Mouse (Mus musculus) adrenal gland, postnatal 4 days (tissue): ENCODE measurements around the gene Camkmt. TPM values are rescaled to one million over a fixed set of nuclear protein-coding genes. Genes with fewer than 3 reads are reported as not detected.

Experiments used
- DNase-seq, 2 experiments: peaks; one replicate each; pipeline ENCODE4 v3.0.0; 2021 to 2022; ENCODE audit warnings: low spot score in 2 of 2, mixed read lengths in 2 of 2
- total RNA-seq, 2 experiments: library from RNA; stranded (reverse); gene quantifications; 2 replicates each; pipeline ENCODE4 v1.2.3; 2021

The Camkmt gene
- total RNA-seq, 2 experiments from 2014 or later: 6.8 to 8.5 TPM

- no peak for DNase-seq
Measured at GRCm38 (mm10) chr17:85361006-85361405, 270.7 kb downstream of the Camkmt start.

DNA sequence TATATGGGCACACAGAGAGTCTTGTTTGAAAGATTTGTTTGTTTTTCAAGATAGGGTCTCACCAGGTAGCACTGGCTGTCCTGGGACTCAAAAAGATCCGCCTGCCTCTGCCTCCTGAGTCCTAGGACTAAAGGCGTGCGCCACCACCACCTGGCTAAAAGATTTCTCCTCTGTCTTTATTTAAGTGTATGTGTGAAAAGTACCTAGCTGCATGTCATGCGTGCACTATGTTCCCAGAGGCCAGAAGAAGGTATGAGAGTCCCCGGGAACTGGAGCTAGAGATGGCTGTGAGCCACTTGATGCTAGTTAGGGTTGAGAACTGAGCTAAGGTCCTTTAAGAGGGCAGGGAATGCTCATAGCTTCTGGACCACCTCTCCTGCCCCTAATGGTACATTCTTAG lies 277.0 kb downstream of the Camkmt start:
- no peak for DNase-seq

DNA sequence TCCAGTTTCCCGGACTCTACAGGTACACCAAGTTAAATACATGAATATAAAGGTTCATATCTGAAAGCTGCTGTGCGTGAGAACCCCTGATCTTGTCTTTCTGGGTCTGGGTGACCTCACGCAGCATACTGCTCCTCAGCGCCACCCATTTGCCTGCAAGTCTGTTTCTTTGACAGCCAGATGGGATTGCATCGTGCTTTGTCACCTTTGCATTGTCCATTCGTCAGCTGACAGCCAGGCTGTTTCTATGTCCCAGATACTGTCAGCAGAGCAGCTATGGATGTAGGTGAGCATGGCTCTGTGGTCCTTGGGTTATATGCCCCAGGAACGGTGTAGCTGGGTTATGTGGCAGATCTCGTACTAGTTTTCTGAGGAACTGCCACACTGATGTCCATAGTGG lies 278.4 kb downstream of the Camkmt start:
- DNase-seq: no peak

DNA sequence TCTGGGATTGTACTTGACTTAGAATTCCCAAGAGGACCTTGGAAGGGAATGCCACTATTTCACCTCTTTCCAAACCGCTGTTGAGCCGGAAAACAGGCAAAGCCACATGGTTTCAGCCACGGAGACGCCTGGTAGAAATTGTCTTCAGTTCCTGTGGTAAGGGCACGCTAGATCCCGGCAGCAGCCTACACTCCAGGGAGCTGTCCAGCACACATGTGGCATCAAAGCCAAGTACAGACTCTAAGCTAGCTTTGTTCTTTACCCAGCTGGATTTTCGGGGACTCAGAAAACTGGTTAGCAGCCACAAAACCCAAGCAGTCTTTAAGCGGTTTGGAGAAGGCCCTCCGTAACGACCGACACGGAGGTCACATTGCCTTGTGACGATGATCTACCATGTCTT lies 281.7 kb downstream of the Camkmt start:
- no peak for DNase-seq

DNA sequence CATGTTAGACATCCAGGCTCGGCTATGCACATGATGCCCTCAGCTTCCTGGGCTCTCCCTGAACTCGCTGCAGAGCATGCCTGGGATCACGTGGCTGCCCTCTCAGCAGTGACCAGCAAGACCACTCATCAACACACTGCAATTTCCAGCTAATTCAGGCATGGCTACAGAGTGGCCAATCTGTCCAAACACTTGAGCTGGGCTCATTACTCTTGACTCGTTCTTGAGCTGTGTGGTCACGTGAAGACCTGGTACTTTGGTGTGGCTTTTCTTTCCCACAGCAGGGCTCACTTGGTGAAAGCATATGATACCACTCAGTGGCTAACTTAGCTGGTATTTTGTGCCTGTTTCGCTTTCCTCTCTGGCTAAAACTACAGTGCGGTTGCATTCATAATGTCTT lies 282.2 kb downstream of the Camkmt start:
- no peak for DNase-seq

GRCm38 (mm10) chr17:85374100-85374833 lies 283.9 kb downstream of the Camkmt start:
- DNase-seq: no peak

- no peak for DNase-seq
Measured at GRCm38 (mm10) chr17:85374834-85375176, 284.5 kb downstream of the Camkmt start.

DNA sequence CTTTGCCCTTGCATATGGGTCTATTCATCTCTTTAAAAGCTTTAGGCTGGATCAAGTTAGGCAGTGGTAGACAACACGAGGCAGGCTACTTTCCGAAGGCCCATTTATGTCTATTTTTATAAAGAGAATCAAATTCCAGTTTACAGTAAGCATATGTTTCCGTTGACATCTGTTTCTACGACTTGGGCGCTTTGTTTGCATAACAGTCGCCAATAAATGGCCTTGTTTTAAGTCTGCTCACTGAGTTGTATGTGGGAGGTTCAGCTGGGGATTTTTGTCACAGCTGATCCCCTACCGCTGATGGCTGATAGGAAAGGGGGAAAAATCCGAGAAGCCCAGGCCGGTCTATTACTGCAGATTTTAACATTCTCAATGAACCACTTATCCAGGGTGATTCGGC lies 285.2 kb downstream of the Camkmt start:
- DNase-seq: no peak

GRCm38 (mm10) chr17:85377496-85377895 lies 287.1 kb downstream of the Camkmt start:
- no peak for DNase-seq

GRCm38 (mm10) chr17:85379101-85379500 lies 288.7 kb downstream of the Camkmt start:
- DNase-seq: no peak

DNA sequence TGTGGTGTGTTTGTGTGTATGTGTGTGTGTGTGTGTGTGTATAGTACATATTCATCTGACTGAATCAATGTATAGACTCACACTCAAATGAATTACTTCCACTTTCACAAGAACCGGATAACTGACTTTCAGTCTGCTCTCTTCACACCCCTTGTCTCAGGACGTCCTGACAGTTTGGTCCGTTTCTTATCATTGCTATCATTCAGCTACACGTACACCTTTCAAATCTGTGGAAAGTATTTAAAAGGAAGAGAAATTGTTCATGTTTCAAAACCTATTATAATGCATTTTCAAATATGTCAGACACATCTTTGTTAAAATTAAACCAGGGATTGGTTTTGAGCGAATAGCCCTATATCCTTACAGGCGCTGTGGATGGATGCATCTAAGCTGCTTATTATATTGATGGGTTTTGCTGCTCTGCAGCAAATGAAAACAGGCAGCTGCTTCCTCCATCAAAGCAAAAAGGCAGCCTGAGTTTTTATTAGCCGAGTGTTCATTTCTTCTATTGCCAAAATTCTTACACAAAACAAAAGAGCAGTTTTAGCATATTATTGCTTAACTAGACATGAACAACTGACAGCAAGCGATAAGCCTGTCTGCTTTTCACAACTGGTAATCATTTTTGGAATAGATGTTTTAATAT lies 291.3 kb downstream of the Camkmt start:
- no peak for DNase-seq

- DNase-seq: no peak
Measured at GRCm38 (mm10) chr17:85382344-85382743, 292.0 kb downstream of the Camkmt start.

DNA sequence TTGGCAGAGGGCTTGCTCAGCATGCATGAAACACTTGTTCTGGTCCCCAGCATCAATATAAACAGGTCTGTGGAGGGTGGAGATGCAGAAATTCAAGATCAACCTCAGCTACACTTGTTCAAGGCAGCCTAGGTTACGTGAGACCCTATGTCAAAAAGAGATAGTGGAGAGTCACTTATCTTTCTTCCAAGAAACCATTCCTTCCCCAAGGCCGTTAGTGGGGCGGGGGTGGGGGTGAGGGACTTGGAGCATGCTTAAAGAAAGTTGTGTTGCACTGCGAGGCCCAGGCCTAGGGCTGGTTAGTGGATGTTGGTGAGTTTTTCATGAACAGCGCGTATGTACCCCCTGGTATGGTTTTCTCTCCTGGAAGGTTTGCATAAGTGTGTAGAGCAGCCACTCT lies 292.6 kb downstream of the Camkmt start:
- no peak for DNase-seq

- DNase-seq: no peak
Measured at GRCm38 (mm10) chr17:85393091-85393890, 302.9 kb downstream of the Camkmt start.

- DNase-seq: no peak
Measured at GRCm38 (mm10) chr17:85393891-85394321, 303.6 kb downstream of the Camkmt start.

- DNase-seq: no peak
Measured at GRCm38 (mm10) chr17:85395502-85395901, 305.1 kb downstream of the Camkmt start.

DNA sequence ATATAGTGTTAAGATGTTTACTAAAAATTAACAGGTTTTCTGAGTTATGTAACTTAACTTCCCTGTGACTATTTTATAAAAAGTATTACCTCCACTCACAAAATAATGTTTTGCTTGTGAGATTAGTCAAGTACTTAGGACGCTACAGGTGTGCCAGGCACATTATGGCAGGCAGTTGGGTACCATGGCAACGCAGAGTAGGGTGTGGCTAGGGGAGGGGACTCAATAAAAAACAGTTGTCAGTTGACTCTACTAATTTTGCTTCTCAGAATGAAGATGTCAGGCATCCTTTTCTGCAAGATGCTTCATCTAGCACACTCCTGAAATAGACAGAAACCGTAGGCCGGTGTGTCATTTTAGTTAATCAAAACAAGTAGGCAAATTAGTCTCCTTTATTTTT lies 310.4 kb downstream of the Camkmt start:
- DNase-seq: no peak

DNA sequence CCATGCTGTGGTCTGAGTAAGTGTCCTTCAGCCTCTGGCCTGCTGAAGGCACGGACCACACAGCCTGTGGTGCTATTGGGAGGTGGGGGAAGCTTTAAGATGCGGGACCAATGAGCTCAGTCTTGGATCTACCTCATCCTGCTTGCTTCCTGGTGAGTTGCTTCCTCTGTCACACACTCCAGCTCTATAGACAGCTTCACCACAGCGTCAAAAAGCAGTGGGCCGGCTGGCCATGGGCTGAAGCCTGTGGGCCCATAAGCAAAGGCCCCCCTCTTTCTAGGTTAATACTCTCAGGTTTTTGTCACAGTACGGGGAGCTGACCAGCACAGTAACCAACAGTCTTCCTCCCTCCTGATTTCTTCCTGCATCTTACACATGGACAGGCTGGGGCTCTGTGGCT lies 314.8 kb downstream of the Camkmt start:
- no peak for DNase-seq

DNA sequence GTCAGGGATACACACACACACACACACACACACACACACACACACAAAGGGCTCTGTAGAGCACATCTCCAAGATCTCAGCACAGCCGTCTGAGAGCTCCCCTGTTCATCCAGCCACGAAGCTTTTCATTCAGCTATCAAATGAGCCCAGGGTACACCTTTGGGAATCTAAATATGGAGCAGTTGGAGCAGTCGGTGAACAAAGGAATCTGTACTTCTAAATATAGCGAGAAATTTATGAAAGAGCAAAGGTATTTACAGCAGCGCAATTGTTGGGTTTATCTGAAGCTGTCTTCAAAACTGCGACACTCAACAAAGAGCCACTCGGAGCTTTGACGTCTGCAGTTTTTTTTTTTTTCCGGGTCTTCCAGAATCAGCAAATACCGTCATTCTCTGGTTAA lies 315.8 kb downstream of the Camkmt start:
- no peak for DNase-seq

- DNase-seq: no peak
Measured at GRCm38 (mm10) chr17:85428831-85429230, 338.5 kb downstream of the Camkmt start.

DNA sequence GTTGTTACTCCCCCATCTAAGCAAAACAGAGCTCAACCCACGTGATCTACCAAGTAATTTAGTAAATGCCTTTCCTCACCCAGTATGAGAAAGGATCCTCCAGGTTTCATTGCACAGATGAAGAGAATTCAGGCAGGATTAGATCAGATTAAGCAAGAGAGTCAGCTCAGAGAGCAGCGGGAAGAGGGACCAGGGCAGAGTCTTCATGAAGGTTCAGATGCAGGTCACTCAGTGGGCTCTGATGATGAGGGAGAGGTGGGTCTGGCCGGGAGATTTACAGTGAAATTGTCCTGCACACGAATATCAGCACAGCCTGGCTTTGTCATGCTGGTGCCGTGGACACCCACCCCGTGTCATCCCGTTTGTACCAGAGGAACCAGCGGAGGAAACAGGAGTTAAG lies 342.6 kb downstream of the Camkmt start:
- DNase-seq: no peak

GRCm38 (mm10) chr17:85443036-85443435 lies 352.7 kb downstream of the Camkmt start:
- no peak for DNase-seq
